Mouse (Mus musculus) embryonic fibroblast, embryonic 13.5 days (primary cell): ENCODE measurements around the gene Krt33a.

ENCODE experiments used
- CTCF ChIP-seq: IDR thresholded peaks from 2 replicates; pipeline ENCODE4 v1.5.1; 2011; ENCODE audit warnings: mild to moderate bottlenecking, control low read depth, low read length, moderate library complexity, borderline replicate concordance; ENCODE audit not compliant: insufficient read depth
- POLR2A ChIP-seq: IDR thresholded peaks from 2 replicates; pipeline ENCODE4 v1.6.1; 2011; ENCODE audit warnings: low read depth, mild to moderate bottlenecking, control low read depth, low read length, moderate library complexity

DNA sequence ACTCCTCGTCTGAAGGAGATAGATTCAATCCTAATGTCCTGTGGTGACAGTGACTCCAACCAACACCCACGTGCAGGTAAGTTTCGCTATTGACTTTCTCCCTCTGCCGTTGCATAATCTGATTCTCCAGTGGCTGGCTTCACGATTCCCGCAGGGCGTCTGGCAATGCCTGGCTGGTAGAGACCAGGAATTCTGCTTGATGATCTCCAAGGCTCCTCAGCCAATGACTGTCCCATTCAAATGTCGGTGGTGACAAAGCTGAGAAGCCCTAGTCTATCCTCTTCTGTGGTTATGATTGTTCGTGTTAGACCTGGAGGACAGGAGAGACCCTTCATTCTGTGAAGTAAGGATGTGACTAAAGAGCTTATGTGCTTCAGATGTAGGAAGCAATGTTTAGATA lies 33.3 kb downstream of the Krt33a start:
- TF ChIP-seq POLR2A (no peak), CTCF (no peak)
